Mouse (Mus musculus) hematopoietic stem cell, adult 5-6 weeks (primary cell): Measurements from ENCODE around the gene Sys1. TPM values are rescaled to one million over a fixed set of nuclear protein-coding genes. Genes with fewer than 3 reads are reported as not detected.
A peak's percentile ranks its signal among the peaks of the same experiment; 100 is the strongest.

ENCODE experiments used
- ATAC-seq, 2 experiments: fragments of 125-278 bp in 1 of 2; replicated peaks in 1 of 2; 2 replicates each; pipeline ENCODE4 v1.8.0; 2016 to 2017; ENCODE audit warnings: inconsistent platforms in 2 of 2, mild to moderate bottlenecking in 2 of 2, moderate number of reproducible peaks in 2 of 2, low read depth in 1 of 2, moderate TSS enrichment in 1 of 2; ENCODE audit not compliant: low FRiP score in 2 of 2, poor library complexity in 2 of 2, severe bottlenecking in 2 of 2, insufficient read depth in 1 of 2, low TSS enrichment in 1 of 2
- total RNA-seq: library from RNA; stranded (forward); fragments of 172-1452, 232-1000 nt; gene quantifications from 2 replicates; pipeline ENCODE4 v1.2.3, GENCODE M21; 2017

Sys1 gene
- total RNA-seq = 17.0 and 20.7 TPM in 2 replicates

DNA sequence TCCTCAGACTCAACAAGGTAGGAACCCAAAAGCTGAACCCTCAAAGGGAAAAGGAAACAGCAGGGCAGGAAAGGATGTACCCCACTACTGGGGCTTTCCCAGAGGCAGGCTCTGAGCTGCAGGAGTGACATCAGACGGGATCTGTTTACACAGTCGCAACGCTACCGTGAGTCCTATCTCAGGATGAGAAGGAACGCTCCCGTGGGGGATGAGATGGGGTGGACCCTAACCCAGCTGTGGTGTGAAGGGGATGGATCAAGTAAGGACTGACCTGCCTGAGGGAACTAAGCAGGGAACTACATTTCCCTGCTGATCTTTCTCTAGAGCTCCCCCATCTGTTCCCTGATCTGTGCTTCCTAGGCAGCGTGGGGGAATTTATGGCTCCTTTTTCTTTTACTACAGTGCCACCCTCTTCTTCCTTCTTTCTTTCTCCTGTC is at the start of gene Sys1:
Gene Sys1, plus strand, starts transcription at position 101 of the 437 bp plus-strand sequence.
- ATAC-seq = no peak

DNA sequence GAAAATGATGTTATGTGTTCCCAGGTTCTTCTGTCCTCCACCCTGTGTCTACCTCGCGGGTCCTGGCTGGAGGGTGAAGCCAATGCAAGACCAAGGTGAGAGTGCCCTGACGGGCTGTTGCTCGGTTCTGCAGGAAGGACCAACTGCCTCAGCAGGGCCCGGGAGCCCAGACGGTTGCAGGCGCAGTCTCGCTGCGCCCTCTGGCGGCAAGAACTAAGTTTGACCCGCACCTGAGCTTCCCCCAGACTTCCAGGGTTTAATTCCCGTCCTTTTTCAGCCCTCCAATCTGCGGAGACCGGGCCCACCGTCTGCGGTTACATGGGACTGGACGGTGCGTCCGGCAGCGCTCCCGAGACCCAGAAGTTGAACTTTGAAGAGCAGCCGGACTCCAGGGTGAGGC is 49.1 kb upstream of the Sys1 start:
- ATAC-seq = peak; percentile 56 to 62

DNA sequence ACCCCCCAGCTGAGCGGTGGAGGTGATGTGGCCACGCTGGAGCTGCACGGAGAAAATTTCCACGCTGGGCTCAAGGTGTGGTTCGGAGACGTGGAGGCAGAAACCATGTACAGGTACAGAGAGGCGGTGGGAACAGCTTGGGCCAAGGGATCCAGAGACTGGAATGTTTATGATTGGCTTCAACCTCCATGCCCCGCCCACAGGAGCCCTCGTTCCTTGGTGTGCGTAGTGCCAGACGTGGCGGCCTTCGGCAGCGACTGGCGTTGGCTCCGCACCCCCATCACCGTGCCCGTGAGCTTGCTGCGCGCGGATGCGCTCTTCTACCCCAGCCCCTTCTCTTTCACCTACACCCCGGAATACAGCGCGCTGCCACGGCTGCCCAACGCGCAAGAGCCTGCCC is 42.6 kb upstream of the Sys1 start:
- ATAC-seq = no peak

DNA sequence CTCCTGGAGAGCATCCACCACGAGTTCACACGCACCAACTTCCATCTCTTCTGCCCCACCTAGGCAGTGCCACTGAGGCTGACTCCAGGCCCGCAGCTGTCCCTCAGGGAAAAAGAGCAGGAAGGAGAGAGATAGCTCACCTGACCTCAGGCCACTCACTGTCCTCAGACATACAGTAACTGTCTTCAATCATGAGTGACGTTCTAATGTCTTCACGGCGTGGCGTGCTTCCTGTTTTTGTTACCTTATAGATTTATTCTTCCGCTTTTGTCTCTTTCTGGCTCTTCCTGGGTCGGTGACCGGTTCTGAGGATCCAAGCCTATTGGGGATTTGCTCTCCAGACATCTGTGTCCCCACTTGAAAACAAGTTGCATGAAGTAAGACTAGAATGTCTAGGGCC is 42.2 kb upstream of the Sys1 start:
- no peak for ATAC-seq

DNA sequence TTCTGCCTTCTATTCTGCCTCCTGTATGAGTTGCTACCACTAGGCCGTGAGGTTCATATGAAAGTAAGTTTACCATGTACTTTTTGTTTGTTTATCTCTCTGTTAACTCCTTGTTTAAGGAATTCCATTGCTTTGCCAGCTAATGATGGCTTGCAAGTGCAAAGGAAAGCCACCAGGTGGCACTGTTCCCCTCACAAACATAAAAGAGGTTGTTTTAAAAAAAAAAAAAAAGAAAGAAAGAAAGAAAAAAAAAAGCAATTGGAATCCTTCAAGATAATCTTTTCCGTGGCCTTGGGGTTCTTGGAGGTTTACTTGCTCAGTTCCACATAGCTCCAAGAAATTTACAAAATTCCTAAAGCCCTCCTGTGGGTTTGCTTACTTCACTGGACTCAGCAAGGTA is 39.6 kb upstream of the Sys1 start:
- no peak for ATAC-seq

DNA sequence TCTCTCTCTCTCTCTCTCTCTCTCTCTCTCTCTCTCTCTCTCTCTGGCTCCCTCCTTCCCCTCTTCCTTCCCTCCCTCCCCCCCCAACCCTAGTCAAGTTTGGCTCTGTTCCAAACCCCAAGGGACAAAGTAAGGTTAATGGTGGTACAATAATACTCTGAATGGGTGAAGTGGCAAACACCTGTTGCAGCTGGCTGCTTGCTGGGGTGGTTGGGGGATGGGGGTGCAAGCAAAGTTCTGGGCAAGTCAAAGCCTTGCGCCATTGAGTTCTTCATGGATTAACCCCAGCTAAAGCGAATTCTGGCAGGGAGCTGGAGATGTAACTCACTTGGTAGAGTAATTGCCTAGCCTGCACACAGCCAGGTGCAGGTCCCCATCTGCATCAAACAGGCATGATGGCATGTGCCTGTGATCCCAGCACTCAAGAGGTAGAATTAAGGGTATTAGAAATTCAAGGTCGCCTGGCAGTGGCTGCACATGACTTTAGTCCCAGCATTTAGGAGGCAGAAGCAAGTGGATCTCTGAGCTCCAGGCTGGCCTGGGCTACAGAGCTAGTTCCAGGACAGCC is 38.4 kb upstream of the Sys1 start:
- ATAC-seq = no peak

DNA sequence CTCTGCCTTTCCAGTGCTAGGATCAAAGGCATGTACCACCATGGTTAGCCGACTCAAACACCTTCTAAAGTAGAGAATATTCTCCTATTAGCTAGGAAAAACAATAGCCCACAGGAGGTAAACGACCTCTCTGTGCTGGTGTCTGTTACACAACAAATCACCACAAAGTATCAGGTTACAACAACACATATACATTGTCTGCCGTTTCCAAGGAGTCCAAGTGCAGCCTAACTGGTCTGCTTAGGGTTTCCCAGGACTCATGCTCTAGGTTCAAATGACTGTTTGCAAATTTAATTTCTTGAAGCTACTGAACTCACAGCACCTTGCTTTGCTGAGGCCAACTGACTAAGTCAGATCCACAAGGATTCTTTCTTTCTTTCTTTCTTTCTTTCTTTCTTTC is 37.3 kb upstream of the Sys1 start:
- ATAC-seq = no peak

DNA sequence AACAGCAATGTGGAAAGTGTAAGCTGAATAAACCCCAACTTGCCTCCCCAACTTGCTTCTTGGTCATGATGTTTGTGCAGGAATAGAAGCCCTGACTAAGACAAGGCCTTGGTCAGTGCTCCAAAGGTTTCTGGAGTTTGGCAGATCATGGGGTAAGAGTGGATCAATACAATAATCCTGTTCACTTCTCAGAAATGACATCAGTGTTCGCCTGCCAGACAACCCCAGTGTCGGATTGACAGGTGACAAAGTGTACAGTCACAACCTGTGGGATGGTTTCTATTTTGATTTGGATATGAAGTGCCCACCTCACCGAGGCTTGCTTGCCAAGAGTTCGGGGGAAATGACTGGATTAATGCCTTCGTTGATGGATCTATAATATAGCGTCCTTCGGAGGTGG is 35.5 kb upstream of the Sys1 start:
- no peak for ATAC-seq

DNA sequence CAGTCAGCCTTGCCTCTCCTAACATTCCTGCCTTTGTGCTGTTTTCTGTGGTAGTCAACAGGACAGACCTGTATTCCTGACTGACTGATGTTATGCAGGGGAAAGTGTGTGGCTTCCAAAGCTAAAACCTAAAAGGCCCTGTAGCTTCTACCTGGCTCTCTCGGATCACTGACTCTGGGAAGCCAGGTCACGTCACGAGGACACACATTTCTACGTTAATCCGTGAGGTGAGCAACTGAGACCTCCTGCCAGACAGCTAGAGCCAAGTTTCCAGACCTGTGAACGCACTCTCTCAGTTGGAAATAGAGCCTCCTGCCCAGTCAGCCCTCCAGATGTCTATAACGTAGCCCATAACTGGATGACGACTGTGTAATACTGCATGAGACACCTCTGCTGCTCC is 34.8 kb upstream of the Sys1 start:
- no peak for ATAC-seq

DNA sequence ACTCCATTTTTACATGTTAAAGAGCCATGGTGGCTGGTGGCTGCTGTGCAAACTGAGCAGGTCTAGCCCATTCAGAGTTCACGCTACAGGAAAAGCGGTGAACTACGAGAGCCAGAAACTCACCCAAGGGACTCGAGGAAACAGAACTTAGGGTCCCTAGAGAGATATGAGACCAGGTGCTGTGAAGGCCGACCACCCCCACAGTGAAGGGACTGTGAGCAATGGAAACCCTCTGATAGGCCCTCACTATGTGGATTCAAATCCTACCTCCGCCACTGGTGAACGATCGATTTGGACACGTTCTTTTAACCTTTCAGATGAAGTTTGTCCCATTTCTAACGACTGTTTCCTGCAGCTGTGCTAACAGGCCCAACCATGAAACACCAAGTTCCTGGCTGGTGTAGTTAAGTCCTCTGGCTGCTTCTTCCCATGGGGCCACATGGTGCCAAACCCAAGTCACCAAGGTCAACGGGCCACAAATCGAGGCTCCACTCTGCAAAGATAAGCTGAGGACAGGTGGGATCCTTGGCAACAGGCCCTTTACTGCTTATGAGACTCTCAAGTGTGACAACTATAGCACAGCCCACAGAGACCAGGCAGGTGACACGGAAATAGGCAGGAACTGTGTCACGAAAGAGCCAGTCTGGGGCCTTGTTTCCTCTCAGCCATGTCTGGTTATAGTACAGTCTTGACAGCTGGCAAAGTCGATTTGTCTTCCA is 33.9 kb upstream of the Sys1 start:
- peak; percentile 12 to 25; a peak in 2 of 4 replicates for ATAC-seq

DNA sequence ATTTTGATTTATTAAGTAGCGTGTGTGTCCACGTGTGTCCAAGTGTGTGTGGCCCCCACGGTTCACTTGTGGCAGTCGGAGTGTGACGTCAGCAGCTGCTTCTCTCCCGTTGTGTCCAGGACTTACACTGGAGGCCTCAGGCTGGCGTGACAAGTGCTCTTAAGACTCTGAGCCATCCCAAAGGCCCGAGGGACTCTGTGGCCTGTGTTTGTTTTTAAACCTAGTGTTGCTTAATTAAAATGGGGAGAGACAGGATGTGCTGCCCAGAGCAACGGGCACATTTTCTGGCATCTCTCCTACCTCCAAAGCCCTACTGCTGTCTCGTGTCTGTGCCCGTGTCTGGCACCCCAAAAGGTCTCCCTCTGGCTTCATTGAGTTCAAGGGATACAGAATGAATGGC is 33.3 kb upstream of the Sys1 start:
- ATAC-seq = no peak

DNA sequence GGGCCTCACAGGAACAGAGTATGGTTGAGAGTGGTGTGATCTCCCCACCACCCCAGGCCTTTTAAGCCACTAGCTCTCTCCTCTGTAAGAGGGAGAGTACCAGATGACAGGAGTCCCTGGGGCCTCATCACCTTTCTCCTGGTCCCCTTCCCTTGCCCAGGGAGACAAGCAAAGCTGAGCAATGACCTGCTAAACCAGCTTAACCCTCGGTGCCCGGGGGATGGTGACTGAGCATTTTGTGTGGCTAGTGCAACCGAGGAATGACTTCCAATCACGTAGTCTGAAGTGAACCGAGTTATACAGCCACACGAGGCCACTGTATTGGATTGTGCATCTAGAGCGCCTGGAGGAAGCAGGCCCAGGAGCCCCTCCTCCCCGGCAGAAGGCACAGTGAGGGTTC is 32.4 kb upstream of the Sys1 start:
- ATAC-seq = no peak

DNA sequence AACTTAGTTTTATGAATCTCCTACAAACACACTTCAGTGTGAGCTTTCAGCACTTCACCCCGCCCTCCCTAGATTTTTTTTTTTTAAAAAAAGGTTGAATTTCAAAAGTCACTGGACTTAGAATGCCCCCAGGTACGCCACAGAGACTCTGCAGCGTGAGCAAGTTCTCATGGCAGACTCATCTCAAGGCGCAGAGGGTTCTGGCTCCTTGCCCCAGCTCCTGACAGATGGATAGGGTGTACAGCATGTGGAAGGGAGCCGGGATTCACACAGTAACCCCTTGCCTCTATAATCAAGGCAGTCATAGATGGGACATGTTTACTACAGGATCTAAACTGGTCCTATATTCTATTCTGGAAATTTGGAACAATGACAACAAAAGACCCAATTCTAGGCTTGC is 31.4 kb upstream of the Sys1 start:
- no peak for ATAC-seq

DNA sequence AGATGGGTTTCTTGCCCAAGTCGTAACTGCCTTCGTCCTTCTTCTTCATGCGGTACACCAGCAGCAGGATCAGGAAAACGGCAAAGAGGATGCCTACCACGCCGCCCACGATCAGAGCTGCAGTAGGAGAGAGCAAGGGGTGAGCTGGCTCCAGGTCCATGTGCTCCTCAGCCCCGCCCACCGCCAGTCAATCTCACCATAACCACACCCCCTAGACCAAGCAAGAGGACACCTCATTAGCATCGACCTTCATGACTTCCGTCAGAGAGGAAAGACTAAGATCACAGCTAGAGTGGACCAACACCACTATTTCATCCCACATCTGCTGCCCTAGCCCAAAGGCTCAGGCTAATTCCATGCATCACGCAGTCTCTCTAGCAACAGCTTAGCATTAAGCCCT is 30.6 kb upstream of the Sys1 start:
- no peak for ATAC-seq

DNA sequence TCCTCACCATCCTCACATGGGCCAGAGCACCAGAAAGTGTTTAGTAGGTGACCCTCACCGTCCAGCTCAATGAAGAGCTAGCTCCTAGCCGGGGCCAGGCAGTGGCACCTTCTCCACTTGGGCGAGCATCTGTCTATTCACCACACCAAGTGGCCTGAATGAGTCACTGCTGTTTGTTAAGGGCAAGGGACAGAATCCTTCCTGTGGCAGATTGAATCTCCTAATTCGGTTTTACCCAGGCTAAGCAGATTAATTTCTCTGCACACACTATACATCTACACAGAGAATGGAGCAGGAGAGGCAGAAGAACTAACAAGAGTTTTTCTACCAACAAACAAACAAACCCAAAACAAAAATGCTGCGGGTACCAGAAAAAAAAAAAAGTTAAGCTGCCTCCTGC is 29.8 kb upstream of the Sys1 start:
- no peak for ATAC-seq

DNA sequence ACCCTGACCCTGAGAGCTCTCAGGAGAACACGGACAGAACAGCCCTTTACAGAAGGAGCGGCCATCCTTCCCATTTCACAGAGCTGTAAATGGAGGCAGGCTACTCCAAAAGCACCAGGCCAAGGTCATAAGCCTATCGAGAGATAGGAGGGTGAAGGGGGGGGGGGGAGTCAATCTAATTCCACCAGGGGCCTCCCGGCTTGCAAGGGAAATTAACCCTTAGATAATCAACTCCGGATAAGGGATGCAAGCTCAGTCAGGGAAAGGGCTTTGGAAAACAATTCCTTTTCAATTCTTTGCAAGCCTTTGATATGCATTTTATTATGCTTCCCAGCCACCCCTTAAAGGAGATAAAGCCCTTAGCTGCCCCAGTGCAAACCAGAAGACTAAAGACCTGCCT is 28.3 kb upstream of the Sys1 start:
- ATAC-seq = no peak

DNA sequence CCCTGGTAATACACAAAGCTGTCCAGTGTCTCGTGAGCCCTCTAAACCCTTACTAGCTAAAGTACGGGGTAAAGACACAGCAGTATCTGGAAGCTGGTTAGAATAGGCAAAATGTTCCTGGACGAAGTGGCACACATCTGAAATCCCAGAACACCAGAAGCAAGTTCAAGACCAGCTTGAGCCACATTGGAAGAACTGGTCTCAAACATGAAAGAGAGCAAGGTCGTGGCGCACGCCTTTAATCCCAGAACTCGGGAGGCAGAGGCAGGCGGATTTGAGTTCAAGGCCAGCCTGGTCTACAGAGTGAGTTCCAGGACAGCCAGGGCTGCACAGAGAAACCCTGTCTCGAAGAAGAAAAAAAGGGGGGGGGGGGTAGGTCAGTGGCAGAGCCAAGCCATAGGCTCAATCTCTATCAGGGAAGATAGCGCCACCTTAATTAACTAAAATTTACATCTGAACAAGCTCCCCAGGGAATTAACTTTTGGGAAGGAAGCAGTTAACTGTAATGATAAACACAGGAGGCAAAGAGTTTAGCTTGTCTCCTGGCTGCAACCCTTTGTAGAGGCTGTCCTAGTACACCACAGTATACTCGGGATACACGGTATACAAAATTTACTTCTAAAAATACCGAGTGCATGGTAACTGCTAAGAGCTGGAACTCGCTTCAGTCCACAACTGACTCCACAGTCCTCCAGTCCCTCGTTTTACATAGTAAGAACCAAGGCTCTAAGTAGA is 26.7 kb upstream of the Sys1 start:
- ATAC-seq = no peak

DNA sequence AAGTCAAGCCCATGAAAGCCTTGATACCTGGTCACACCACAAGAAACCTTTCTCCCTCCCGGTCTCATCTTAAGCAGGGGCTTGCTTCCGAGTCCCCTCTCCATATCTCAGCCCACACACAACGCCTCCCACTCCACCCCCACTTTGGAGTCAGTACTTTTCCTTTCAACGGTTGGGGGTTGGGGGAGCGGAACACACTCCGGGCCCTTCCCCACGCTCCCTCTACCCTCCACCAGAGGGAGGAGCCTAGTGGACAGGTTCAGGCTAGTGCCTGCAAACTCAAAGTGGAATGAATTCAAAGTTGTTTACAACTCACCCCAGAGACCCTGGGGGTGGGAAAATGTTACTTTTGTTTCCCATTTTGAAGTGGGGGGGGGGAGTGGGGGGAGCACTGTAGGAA is 26.1 kb upstream of the Sys1 start:
- ATAC-seq = peak; percentile 33 to 49; a peak in 2 of 4 replicates
